Mouse (Mus musculus) lung, embryonic 16.5 days (tissue): ENCODE data around the gene Znrd1as. TPM values are rescaled to one million over a fixed set of nuclear protein-coding genes. Genes with fewer than 3 reads are reported as not detected.
A peak's percentile ranks its signal among the peaks of the same experiment; 100 is the strongest.

Source experiments
- ATAC-seq: fragments of 200-750 bp; cut with Nextera tagmentation; 2 replicates; pipeline ENCODE4 v1.8.0; 2017; ENCODE audit warnings: low read depth, mild to moderate bottlenecking, moderate library complexity
- H3K27ac ChIP-seq: fragments of 300-500 bp; sonication (generic); 2 replicates; pipeline ENCODE4 v1.5.1; 2014; ENCODE audit warnings: mild to moderate bottlenecking, control low read depth, low read length
- H3K27me3 ChIP-seq: fragments of 300-500 bp; sonication (generic); 2 replicates; pipeline ENCODE4 v1.6.1; 2014; ENCODE audit warnings: low read depth, low read length, mixed read lengths; ENCODE audit not compliant: control insufficient read depth, insufficient read depth
- H3K36me3 ChIP-seq: fragments of 300-500 bp; sonication (generic); 2 replicates; pipeline ENCODE4 v1.6.1; 2014; ENCODE audit warnings: low read length; ENCODE audit not compliant: control insufficient read depth, insufficient read depth
- H3K4me1 ChIP-seq: fragments of 300-500 bp; sonication (generic); replicated peaks from 2 replicates; pipeline ENCODE4 v1.6.1; 2014; ENCODE audit warnings: low read length, mixed read lengths; ENCODE audit not compliant: control insufficient read depth, insufficient read depth
- H3K4me2 ChIP-seq: fragments of 300-500 bp; sonication (generic); 2 replicates; pipeline ENCODE4 v1.6.1; 2014; ENCODE audit warnings: low read depth, low read length, control low read depth
- H3K4me3 ChIP-seq: fragments of 300-500 bp; sonication (generic); 2 replicates; pipeline ENCODE4 v1.5.1; 2014; ENCODE audit warnings: mild to moderate bottlenecking, low read length, control low read depth
- H3K9ac ChIP-seq: fragments of 300-500 bp; sonication (generic); 2 replicates; pipeline ENCODE4 v1.6.1; 2014; ENCODE audit warnings: low read length, control low read depth
- H3K9me3 ChIP-seq: fragments of 300-500 bp; sonication (generic); 2 replicates; pipeline ENCODE4 v1.6.1; 2016; ENCODE audit warnings: low read length; ENCODE audit not compliant: control insufficient read depth
- WGBS: fragments of 180-500 bp; shearing (Covaris S2); extraction: QIAGEN DNeasy Blood & Tissue Kit; methylation state at CpG from one replicate; pipeline ENCODE4 v1.1.7; 2014; 5-methylcytosine and 5-hydroxymethylcytosine counted together
- polyA plus RNA-seq: library from polyadenylated mRNA; unstranded; fragments of >200 nt; fragmentation: Nextera tagmentation; extraction: Ambion mirVana; gene quantifications from 2 replicates; pipeline ENCODE4 v1.2.1, GENCODE M21; 2015

Znrd1as gene
- polyA plus RNA-seq, 1 experiment from 2014 or later: 7.7 TPM

GRCm38 (mm10) chr17:36947051-36947819, 11.2 kb upstream of the Znrd1as start:
- peak overlapping the region; percentile 58 for H3K4me3 ChIP-seq
- peak; percentile 32 for ATAC-seq
- peak overlapping the region; percentile 98 for H3K4me2 ChIP-seq
- peaks cover 13% of the 10 kb centered on the region for H3K36me3 ChIP-seq
- H3K27me3 ChIP-seq: peaks cover 43% of the 10 kb centered on the region
- WGBS: under 1% methylated on average over 62 of the region's 62 CpGs
- H3K9ac ChIP-seq: peak overlapping the region; percentile 79
- H3K27ac ChIP-seq: no peak overlapping the region
- no peaks in the 10 kb centered on the region for H3K9me3 ChIP-seq
- peaks cover 26% of the 10 kb centered on the region for H3K4me1 ChIP-seq

- no peak overlapping the region for H3K9ac ChIP-seq
- 85% methylated on average over 1 of the region's 1 CpGs for WGBS
- no peak overlapping the region for H3K27ac ChIP-seq
- H3K4me3 ChIP-seq: no peak overlapping the region
- H3K4me2 ChIP-seq: no peak overlapping the region
- H3K36me3 ChIP-seq: peaks cover 13% of the 10 kb centered on the region
- no peak for ATAC-seq
- H3K9me3 ChIP-seq: no peaks in the 10 kb centered on the region
- H3K4me1 ChIP-seq: peaks cover 21% of the 10 kb centered on the region
- peaks cover 33% of the 10 kb centered on the region for H3K27me3 ChIP-seq
These were observed 10.1 kb upstream of the Znrd1as start for GRCm38 (mm10) chr17:36948286-36948685.

GRCm38 (mm10) chr17:36949265-36949664, 9.1 kb upstream of the Znrd1as start:
- Histone ChIP-seq H3K27ac (no peak overlapping the region), H3K9ac (no peak overlapping the region), H3K9me3 (no peaks in the 10 kb centered on the region), H3K4me2 (no peak overlapping the region), H3K36me3 (peaks cover 15% of the 10 kb centered on the region), H3K27me3 (peaks cover 25% of the 10 kb centered on the region), H3K4me3 (no peak overlapping the region), H3K4me1 (peaks cover 21% of the 10 kb centered on the region)
- 90% methylated on average over 8 of the region's 8 CpGs for WGBS
- ATAC-seq: no peak

- ATAC-seq: peak; percentile 97
- H3K36me3 ChIP-seq: peaks cover 20% of the 10 kb centered on the region
- 2% methylated on average over 36 of the region's 36 CpGs for WGBS
These were observed 7.1 kb upstream of the Znrd1as start, which contains the start of gene Ppp1r11 for GRCm38 (mm10) chr17:36950981-36951947. Gene Ppp1r11, minus strand, starts transcription at chr17:36951741.

GRCm38 (mm10) chr17:36952631-36953030, 5.8 kb upstream of the Znrd1as start:
- Histone ChIP-seq H3K4me2 (no peak overlapping the region), H3K4me1 (peaks cover 19% of the 10 kb centered on the region), H3K4me3 (no peak overlapping the region), H3K9ac (no peak overlapping the region), H3K27me3 (no peaks in the 10 kb centered on the region), H3K9me3 (no peaks in the 10 kb centered on the region), H3K36me3 (peaks cover 25% of the 10 kb centered on the region), H3K27ac (no peak overlapping the region)
- ATAC-seq: no peak
- WGBS: 94% methylated on average over 2 of the region's 2 CpGs

More at GRCm38 (mm10) chr17:36950981-36951947, 7.1 kb upstream of the Znrd1as start, which contains the start of gene Ppp1r11:
- Histone ChIP-seq H3K27ac (peak within 1 kb of the TSS; percentile 53), H3K27me3 (peaks cover 5% of the 10 kb centered on the region), H3K4me1 (peaks cover 21% of the 10 kb centered on the region), H3K9ac (peak within 1 kb of the TSS; percentile 87), H3K9me3 (no peaks in the 10 kb centered on the region), H3K4me3 (peak within 1 kb of the TSS; percentile 90), H3K4me2 (peak within 1 kb of the TSS; percentile 90)

GRCm38 (mm10) chr17:36953062-36953461, 5.3 kb upstream of the Znrd1as start:
- H3K9me3 ChIP-seq: no peaks in the 10 kb centered on the region
- H3K27ac ChIP-seq: no peak overlapping the region
- H3K27me3 ChIP-seq: no peaks in the 10 kb centered on the region
- peaks cover 20% of the 10 kb centered on the region for H3K4me1 ChIP-seq
- peaks cover 25% of the 10 kb centered on the region for H3K36me3 ChIP-seq
- no peak overlapping the region for H3K4me3 ChIP-seq
- no peak overlapping the region for H3K4me2 ChIP-seq
- H3K9ac ChIP-seq: no peak overlapping the region
- ATAC-seq: no peak
- WGBS: 72% methylated on average over 1 of the region's 1 CpGs

- peak overlapping the region; percentile 87 for H3K27ac ChIP-seq
- peak overlapping the region; percentile 84 for H3K9ac ChIP-seq
- H3K4me3 ChIP-seq: peak overlapping the region; percentile 72
- 5% methylated on average over 12 of the region's 12 CpGs for WGBS
- peak; percentile 10; the same call in 1 of the 2 replicates for ATAC-seq
- H3K36me3 ChIP-seq: peaks cover 12% of the 10 kb centered on the region
- no peaks in the 10 kb centered on the region for H3K9me3 ChIP-seq
- H3K4me2 ChIP-seq: peak overlapping the region; percentile 78
- peaks cover 12% of the 10 kb centered on the region for H3K4me1 ChIP-seq
- H3K27me3 ChIP-seq: no peaks in the 10 kb centered on the region
These were observed 492 bp downstream of the Znrd1as start for GRCm38 (mm10) chr17:36958884-36959283.

- no peak overlapping the region for H3K4me3 ChIP-seq
- ATAC-seq: no peak
- WGBS: 68% methylated on average over 1 of the region's 1 CpGs
- peaks cover 6% of the 10 kb centered on the region for H3K36me3 ChIP-seq
- H3K27me3 ChIP-seq: no peaks in the 10 kb centered on the region
- no peak overlapping the region for H3K27ac ChIP-seq
- H3K4me1 ChIP-seq: peaks cover 12% of the 10 kb centered on the region
- no peak overlapping the region for H3K4me2 ChIP-seq
- H3K9me3 ChIP-seq: no peaks in the 10 kb centered on the region
- no peak overlapping the region for H3K9ac ChIP-seq
These were observed 2.7 kb downstream of the Znrd1as start for GRCm38 (mm10) chr17:36961125-36961524.

GRCm38 (mm10) chr17:36966875-36967274, 8.5 kb downstream of the Znrd1as start:
- 63% methylated on average over 1 of the region's 1 CpGs for WGBS
- Histone ChIP-seq H3K9me3 (no peaks in the 10 kb centered on the region), H3K4me3 (no peak overlapping the region), H3K36me3 (no peaks in the 10 kb centered on the region), H3K9ac (no peak overlapping the region), H3K27me3 (no peaks in the 10 kb centered on the region), H3K4me1 (no peaks in the 10 kb centered on the region), H3K4me2 (no peak overlapping the region), H3K27ac (no peak overlapping the region)
- ATAC-seq: no peak
